Mouse (Mus musculus): Measurements from ENCODE around the gene St3gal3. TPM values are rescaled to one million over a fixed set of nuclear protein-coding genes. Genes with fewer than 3 reads are reported as not detected.

The St3gal3 gene
- polyA plus RNA-seq, 1 experiment from 2014 or later: 6.2 TPM

DNA sequence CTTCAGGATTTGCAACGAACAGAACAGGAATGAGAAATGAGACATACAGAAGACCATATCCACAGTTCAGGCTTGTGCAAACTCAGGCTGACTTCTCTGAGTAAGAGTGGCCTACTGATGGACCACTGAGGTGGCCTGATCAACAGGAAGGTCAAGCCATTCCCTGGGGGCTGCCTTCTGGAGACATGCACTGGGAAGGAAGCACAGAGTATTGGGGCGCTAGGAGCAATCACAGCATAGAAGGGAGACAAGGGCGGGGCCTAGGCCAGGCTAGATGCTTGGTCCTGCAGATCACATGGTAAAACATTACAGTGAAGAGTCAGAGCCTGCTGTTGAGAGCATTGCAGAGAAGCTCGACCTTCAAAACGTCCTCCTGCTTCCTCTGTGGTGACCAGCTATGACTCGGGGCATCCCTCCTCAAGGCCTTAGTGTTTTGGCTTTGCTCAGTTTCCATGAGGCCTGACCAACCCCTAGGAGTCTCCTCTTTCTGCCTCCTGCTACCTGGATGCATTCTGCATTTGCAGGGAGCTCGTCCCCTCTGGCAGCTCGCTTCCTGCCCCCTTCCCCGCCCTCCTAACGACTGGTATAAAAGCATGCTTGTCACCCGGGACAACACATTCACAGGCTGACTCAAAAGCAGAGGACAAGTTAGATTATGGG lies 74.8 kb downstream of the St3gal3 start:
- Histone ChIP-seq H3K4me2 (ENCODE audit: low read length) (no peak overlapping the region), H3K9ac (ENCODE audit: low read length) (no peak overlapping the region), H3K4me1 (ENCODE audit: control insufficient read depth in 2 of 2, insufficient read depth in 2 of 2, low read length in 2 of 2) (peaks cover 12 to 25% of the 10 kb centered on the region in 2 experiments), H3K9me3 (ENCODE audit: control insufficient read depth, low read length) (no peaks in the 10 kb centered on the region), H3K36me3 (ENCODE audit: control insufficient read depth, insufficient read depth, low read length) (no peaks in the 10 kb centered on the region), H3K27me3 (ENCODE audit: control insufficient read depth, insufficient read depth, low read length) (no peaks in the 10 kb centered on the region), H3K4me3 (ENCODE audit: control insufficient read depth in 1 of 2, insufficient read depth in 1 of 2, low read depth in 1 of 2, low read length in 2 of 2) (no peak overlapping the region), H3K27ac (replicated peaks in 1 of 2; ENCODE audit: control insufficient read depth in 1 of 2, insufficient read depth in 1 of 2, low read depth in 2 of 2, low read length in 2 of 2) (no peak overlapping the region; a peak in 1 of 4 replicates)
- WGBS: 41% methylated on average over 11 of the region's 11 CpGs
- no peak for ATAC-seq (ENCODE audit: insufficient number of reproducible peaks, insufficient read depth, low FRiP score, low read depth)

GRCm38 (mm10) chr4:118058116-118058677 lies 76.5 kb downstream of the St3gal3 start:
- WGBS: 78% methylated on average over 12 of the region's 12 CpGs

DNA sequence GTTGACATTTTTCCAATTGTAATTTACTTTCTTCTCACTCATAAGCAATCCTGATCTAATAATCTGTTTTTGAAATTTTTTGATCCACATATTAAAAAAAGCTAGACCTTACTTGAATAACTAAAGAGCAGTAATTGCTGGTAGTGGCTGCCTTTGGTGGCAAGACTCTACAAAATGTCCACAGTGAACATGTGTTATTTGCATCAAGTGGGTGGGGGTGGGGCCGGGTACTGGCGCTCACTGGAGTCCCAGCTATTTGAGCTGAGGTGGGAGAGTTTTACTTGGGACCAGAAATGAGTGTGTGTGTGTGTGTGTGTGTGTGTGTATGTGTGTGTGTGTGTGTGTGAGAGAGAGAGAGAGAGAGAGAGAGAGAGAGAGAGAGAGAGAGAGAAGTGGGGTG lies 77.6 kb downstream of the St3gal3 start:
- H3K36me3 ChIP-seq (ENCODE audit: control insufficient read depth, insufficient read depth, low read length): 0 out of 2 replicates have a peak, but pooled peaks cover 6% of the 10 kb centered on the region
- no peak overlapping the region for H3K4me2 ChIP-seq (ENCODE audit: low read length)
- H3K27ac ChIP-seq (replicated peaks in 1 of 2; ENCODE audit: control insufficient read depth in 1 of 2, insufficient read depth in 1 of 2, low read depth in 2 of 2, low read length in 2 of 2): peak overlapping the region in 1 of 2 experiments; percentile 51; a peak in 3 of 4 replicates
- no peak for ATAC-seq (ENCODE audit: insufficient number of reproducible peaks, insufficient read depth, low FRiP score, low read depth)
- peaks cover 11 to 22% of the 10 kb centered on the region in 2 experiments for H3K4me1 ChIP-seq (ENCODE audit: control insufficient read depth in 2 of 2, insufficient read depth in 2 of 2, low read length in 2 of 2)
- 41% methylated on average over 2 of the region's 2 CpGs for whole genome bisulfite sequencing
- H3K9ac ChIP-seq (ENCODE audit: low read length): no peak overlapping the region
- no peaks in the 10 kb centered on the region for H3K9me3 ChIP-seq (ENCODE audit: control insufficient read depth, low read length)
- H3K4me3 ChIP-seq (ENCODE audit: control insufficient read depth in 1 of 2, insufficient read depth in 1 of 2, low read depth in 1 of 2, low read length in 2 of 2): no peak overlapping the region
- no peaks in the 10 kb centered on the region for H3K27me3 ChIP-seq (ENCODE audit: control insufficient read depth, insufficient read depth, low read length)

More at GRCm38 (mm10) chr4:118058116-118058677, 76.5 kb downstream of the St3gal3 start:
- Histone ChIP-seq H3K9ac (ENCODE audit: low read length) (no peak overlapping the region), H3K4me1 (ENCODE audit: control insufficient read depth in 2 of 2, insufficient read depth in 2 of 2, low read length in 2 of 2) (peaks cover 12 to 25% of the 10 kb centered on the region in 2 experiments), H3K36me3 (ENCODE audit: control insufficient read depth, insufficient read depth, low read length) (0 out of 2 replicates have a peak, but pooled peaks cover 6% of the 10 kb centered on the region), H3K9me3 (ENCODE audit: control insufficient read depth, low read length) (no peaks in the 10 kb centered on the region), H3K4me2 (ENCODE audit: low read length) (no peak overlapping the region), H3K27ac (replicated peaks in 1 of 2; ENCODE audit: control insufficient read depth in 1 of 2, insufficient read depth in 1 of 2, low read depth in 2 of 2, low read length in 2 of 2) (peak overlapping the region in 1 of 2 experiments; percentile 51; a peak in 1 of 4 replicates), H3K27me3 (ENCODE audit: control insufficient read depth, insufficient read depth, low read length) (no peaks in the 10 kb centered on the region), H3K4me3 (ENCODE audit: control insufficient read depth in 1 of 2, insufficient read depth in 1 of 2, low read depth in 1 of 2, low read length in 2 of 2) (no peak overlapping the region)
- ATAC-seq (ENCODE audit: insufficient number of reproducible peaks, insufficient read depth, low FRiP score, low read depth): no peak

GRCm38 (mm10) chr4:118054615-118055014 lies 80.1 kb downstream of the St3gal3 start:
- ATAC-seq (ENCODE audit: insufficient number of reproducible peaks, insufficient read depth, low FRiP score, low read depth): no peak
- Histone ChIP-seq H3K4me3 (ENCODE audit: control insufficient read depth in 1 of 2, insufficient read depth in 1 of 2, low read depth in 1 of 2, low read length in 2 of 2) (no peak overlapping the region), H3K36me3 (ENCODE audit: control insufficient read depth, insufficient read depth, low read length) (0 out of 2 replicates have a peak, but pooled peaks cover 6% of the 10 kb centered on the region), H3K27ac (replicated peaks in 1 of 2; ENCODE audit: control insufficient read depth in 1 of 2, insufficient read depth in 1 of 2, low read depth in 2 of 2, low read length in 2 of 2) (no peak overlapping the region), H3K27me3 (ENCODE audit: control insufficient read depth, insufficient read depth, low read length) (no peaks in the 10 kb centered on the region), H3K9ac (ENCODE audit: low read length) (no peak overlapping the region), H3K4me2 (ENCODE audit: low read length) (no peak overlapping the region), H3K9me3 (ENCODE audit: control insufficient read depth, low read length) (no peaks in the 10 kb centered on the region), H3K4me1 (ENCODE audit: control insufficient read depth in 2 of 2, insufficient read depth in 2 of 2, low read length in 2 of 2) (peaks cover 9 to 15% of the 10 kb centered on the region in 2 experiments)
- 87% methylated on average over 8 of the region's 8 CpGs for WGBS

DNA sequence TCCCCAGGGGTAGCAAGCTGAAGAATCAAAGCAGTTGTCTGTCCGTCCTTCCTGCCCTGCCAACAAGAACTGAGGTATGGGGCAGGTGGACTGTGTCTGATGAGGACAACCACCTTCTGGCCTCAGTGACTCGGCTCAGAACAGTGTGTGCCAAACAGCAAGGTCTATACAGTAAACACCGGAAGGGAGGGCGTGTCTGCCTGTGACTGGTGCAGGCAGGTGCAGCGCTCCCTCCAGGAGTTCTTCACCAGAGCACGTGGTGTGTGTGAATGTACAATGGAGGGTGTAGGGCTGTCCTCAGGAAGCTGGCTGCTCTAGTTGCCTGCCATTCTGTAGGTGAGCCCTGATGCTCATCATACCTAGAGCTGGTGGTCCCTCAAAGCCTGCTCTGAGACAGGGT lies 80.8 kb downstream of the St3gal3 start:
- Histone ChIP-seq H3K9me3 (ENCODE audit: control insufficient read depth, low read length) (no peaks in the 10 kb centered on the region), H3K36me3 (ENCODE audit: control insufficient read depth, insufficient read depth, low read length) (0 out of 2 replicates have a peak, but pooled peaks cover 6% of the 10 kb centered on the region), H3K27ac (replicated peaks in 1 of 2; ENCODE audit: control insufficient read depth in 1 of 2, insufficient read depth in 1 of 2, low read depth in 2 of 2, low read length in 2 of 2) (no peak overlapping the region), H3K4me3 (ENCODE audit: control insufficient read depth in 1 of 2, insufficient read depth in 1 of 2, low read depth in 1 of 2, low read length in 2 of 2) (no peak overlapping the region), H3K4me2 (ENCODE audit: low read length) (no peak overlapping the region), H3K9ac (ENCODE audit: low read length) (no peak overlapping the region), H3K4me1 (ENCODE audit: control insufficient read depth in 2 of 2, insufficient read depth in 2 of 2, low read length in 2 of 2) (peaks cover 14 to 21% of the 10 kb centered on the region in 2 experiments), H3K27me3 (ENCODE audit: control insufficient read depth, insufficient read depth, low read length) (no peaks in the 10 kb centered on the region)
- WGBS: 95% methylated on average over 6 of the region's 6 CpGs
- ATAC-seq (ENCODE audit: insufficient number of reproducible peaks, insufficient read depth, low FRiP score, low read depth): no peak

GRCm38 (mm10) chr4:118049606-118050302 lies 85.0 kb downstream of the St3gal3 start:
- no peaks in the 10 kb centered on the region for H3K9me3 ChIP-seq (ENCODE audit: control insufficient read depth, low read length)
- peak; percentile 70; the same call in 1 of the 2 replicates for ATAC-seq (ENCODE audit: insufficient number of reproducible peaks, insufficient read depth, low FRiP score, low read depth)
- peaks cover 9 to 16% of the 10 kb centered on the region in 2 experiments for H3K4me1 ChIP-seq (ENCODE audit: control insufficient read depth in 2 of 2, insufficient read depth in 2 of 2, low read length in 2 of 2)
- no peaks in the 10 kb centered on the region for H3K27me3 ChIP-seq (ENCODE audit: control insufficient read depth, insufficient read depth, low read length)
- H3K4me3 ChIP-seq (ENCODE audit: control insufficient read depth in 1 of 2, insufficient read depth in 1 of 2, low read depth in 1 of 2, low read length in 2 of 2): no peak overlapping the region
- no peak overlapping the region for H3K9ac ChIP-seq (ENCODE audit: low read length)
- 27% methylated on average over 12 of the region's 12 CpGs for WGBS
- peak overlapping the region; percentile 51 to 70 for H3K27ac ChIP-seq (replicated peaks in 1 of 2; ENCODE audit: control insufficient read depth in 1 of 2, insufficient read depth in 1 of 2, low read depth in 2 of 2, low read length in 2 of 2)
- no peak overlapping the region for H3K4me2 ChIP-seq (ENCODE audit: low read length)
- H3K36me3 ChIP-seq (ENCODE audit: control insufficient read depth, insufficient read depth, low read length): 0 out of 2 replicates have a peak, but pooled peaks cover 6% of the 10 kb centered on the region

GRCm38 (mm10) chr4:118044510-118044909 lies 90.2 kb downstream of the St3gal3 start:
- H3K9me3 ChIP-seq (ENCODE audit: control insufficient read depth, low read length): no peaks in the 10 kb centered on the region
- H3K27me3 ChIP-seq (ENCODE audit: control insufficient read depth, insufficient read depth, low read length): no peaks in the 10 kb centered on the region
- no peak overlapping the region for H3K4me3 ChIP-seq (ENCODE audit: control insufficient read depth in 1 of 2, insufficient read depth in 1 of 2, low read depth in 1 of 2, low read length in 2 of 2)
- H3K9ac ChIP-seq (ENCODE audit: low read length): no peak overlapping the region
- no peak for ATAC-seq (ENCODE audit: insufficient number of reproducible peaks, insufficient read depth, low FRiP score, low read depth)
- H3K27ac ChIP-seq (replicated peaks in 1 of 2; ENCODE audit: control insufficient read depth in 1 of 2, insufficient read depth in 1 of 2, low read depth in 2 of 2, low read length in 2 of 2): no peak overlapping the region
- no peaks in the 10 kb centered on the region for H3K36me3 ChIP-seq (ENCODE audit: control insufficient read depth, insufficient read depth, low read length)
- peaks cover 8 to 19% of the 10 kb centered on the region in 2 experiments for H3K4me1 ChIP-seq (ENCODE audit: control insufficient read depth in 2 of 2, insufficient read depth in 2 of 2, low read length in 2 of 2)
- no peak overlapping the region for H3K4me2 ChIP-seq (ENCODE audit: low read length)
- 76% methylated on average over 9 of the region's 9 CpGs for WGBS

Data from heart, embryonic 14.5 days (tissue).